11 mouse cellular contexts compared by ENCODE assay signal in genomic region chr17:29330221-29330620, GRCm38 (mm10). TPM values are rescaled to one million over a fixed set of nuclear protein-coding genes. Genes with fewer than 3 reads are reported as not detected.
DNase-seq lines count a peak whose midpoint lies in the region; ATAC-seq and TF ChIP-seq lines count a peak whose summit lies in the region.
"Had no signal": no experiment of that assay in that cellular context is flagged by ENCODE, and none has a peak within 500 bp of the region (broad histone marks: within the 10 kb centered on the region; RNA-seq: fewer than 3 reads in every experiment).

No protein-coding gene starts in this region.

- H3K4me1 ChIP-seq in forebrain, embryonic 16.5 days (replicated peaks; ENCODE audit: control insufficient read depth, insufficient read depth, low read length) = peaks cover 18% of the 10 kb centered on the region
- peaks cover 12% of the 10 kb centered on the region for H3K4me1 ChIP-seq in midbrain, postnatal 0 days (ENCODE audit: insufficient read depth, low read length)

- H3K36me3 ChIP-seq in forebrain, embryonic 16.5 days (ENCODE audit: control insufficient read depth, insufficient read depth) = peaks cover 23% of the 10 kb centered on the region
- H3K36me3 ChIP-seq in midbrain, postnatal 0 days (ENCODE audit: insufficient read depth, low read length) = peaks cover 37% of the 10 kb centered on the region

- WGBS in forebrain, embryonic 16.5 days = 83% methylated on average over 3 of the region's 3 CpGs
- 84% methylated on average over 3 of the region's 3 CpGs for WGBS in midbrain, postnatal 0 days

- DNase-seq in gastrocnemius, adult 2 months = no peak
- no peak for DNase-seq in gastrocnemius, adult 8-10 months (ENCODE audit: low spot score in 2 of 2)
- DNase-seq in kidney, postnatal 10 days = peak; percentile 8
- no peak for DNase-seq in kidney, adult 9 months
- no peak for DNase-seq in midbrain, postnatal 0 days (ENCODE audit: low spot score)
- no peak for DNase-seq in left cerebral cortex, postnatal 4 days
- DNase-seq: lung, adult 18-20 months; thymus, adult 18-20 months had no signal

- no peak overlapping the region for H3K4me3 ChIP-seq in gastrocnemius, adult 2 months
- no peak overlapping the region for H3K4me3 ChIP-seq in forebrain, embryonic 16.5 days (replicated peaks; ENCODE audit: low read length)
- H3K4me3 ChIP-seq in midbrain, postnatal 0 days (ENCODE audit: low read depth, low read length) = no peak overlapping the region
- H3K4me3 ChIP-seq: neural tube, embryonic 12.5 days had no signal

- TF ChIP-seq CTCF in gastrocnemius, adult 2 months (IDR thresholded peaks at IDR 0.05) = no peak
- TF ChIP-seq CTCF in midbrain, postnatal 0 days (IDR thresholded peaks at IDR 0.05) = no peak

- no peak overlapping the region for H3K9ac ChIP-seq in forebrain, embryonic 16.5 days (replicated peaks; ENCODE audit: low read depth, low read length)
- H3K9ac ChIP-seq in midbrain, postnatal 0 days (replicated peaks; ENCODE audit: low read length, poor library complexity, severe bottlenecking) = no peak overlapping the region
- H3K9ac ChIP-seq: neural tube, embryonic 12.5 days had no signal

- H3K27me3 ChIP-seq in forebrain, embryonic 16.5 days (replicated peaks; ENCODE audit: control insufficient read depth, insufficient read depth, low read length) = no peaks in the 10 kb centered on the region
- no peaks in the 10 kb centered on the region for H3K27me3 ChIP-seq in midbrain, postnatal 0 days (ENCODE audit: insufficient read depth, low read length)

- intact Hi-C loops in gastrocnemius, adult 2 months (cut with DNase I) = loop anchor here (5.0 kb wide), 1 partner anchor 58 kb away; no protein-coding TSS in a partner anchor
- intact Hi-C loops in left cerebral cortex, postnatal 4 days (cut with DNase I) = no loop called here

- ATAC-seq in forebrain, embryonic 16.5 days = no peak
- no peak for ATAC-seq in midbrain, postnatal 0 days (ENCODE audit: low FRiP score)

- H3K27ac ChIP-seq in gastrocnemius, adult 2 months = peak overlapping the region; percentile 77
- peak overlapping the region; percentile 68 for H3K27ac ChIP-seq in forebrain, embryonic 16.5 days (ENCODE audit: low read length)
- 0 out of 2 replicates have a peak overlapping the region, but pooled peaks have one; percentile 26 for H3K27ac ChIP-seq in midbrain, postnatal 0 days (ENCODE audit: low read depth, low read length)
- H3K27ac ChIP-seq: neural tube, embryonic 12.5 days had no signal

- no peaks in the 10 kb centered on the region for H3K9me3 ChIP-seq in forebrain, embryonic 16.5 days (ENCODE audit: control insufficient read depth, low read length)
- no peaks in the 10 kb centered on the region for H3K9me3 ChIP-seq in midbrain, postnatal 0 days (ENCODE audit: low read length)
- H3K9me3 ChIP-seq: G1E; neural tube, embryonic 12.5 days had no signal

- no peak overlapping the region for H3K4me2 ChIP-seq in forebrain, embryonic 16.5 days (ENCODE audit: low read length)
- no peak overlapping the region for H3K4me2 ChIP-seq in midbrain, postnatal 0 days (ENCODE audit: low read depth, low read length, poor library complexity, severe bottlenecking)
- H3K4me2 ChIP-seq: neural tube, embryonic 12.5 days had no signal

RNA-seq across cellular contexts. Expression of gene Pi16, which starts 12.7 kb away (rescaled TPM):
- 10 to 100 TPM; 21.9 to 52.6 TPM for total RNA-seq in gastrocnemius, adult 2 months (2021)
- total RNA-seq in gastrocnemius, adult 8-10 months (2022) = 10 to 100 TPM; 12.3 to 27.4 (median 16.7) TPM
- 1.2 and 2.0 TPM in 2 replicates for polyA plus RNA-seq in forebrain, embryonic 16.5 days (2015; fragmentation: Nextera tagmentation; extraction: Ambion mirVana)
- total RNA-seq in midbrain, postnatal 0 days (2014; rRNA removed) = 4.3 and 4.6 TPM in 2 replicates
- 3.3 and 4.0 TPM in 2 replicates for polyA plus RNA-seq in midbrain, postnatal 0 days (2015; fragmentation: Nextera tagmentation; extraction: Ambion mirVana)
- total RNA-seq in left cerebral cortex, postnatal 4 days (2021) = 1 to 10 TPM; 1.4 to 2.0 TPM

RNA-seq across cellular contexts. Expression of gene Mtch1, which starts 17.5 kb away (rescaled TPM):
- 100 to 1,000 TPM in 1 of 2 experiments, 10 to 100 TPM in 1; 78.5 to 109 TPM for total RNA-seq in gastrocnemius, adult 2 months (2021)
- total RNA-seq in gastrocnemius, adult 8-10 months (2022) = 10 to 100 TPM; 74.1 to 82.3 (median 80.3) TPM
- 417 and 434 TPM in 2 replicates for polyA plus RNA-seq in forebrain, embryonic 16.5 days (2015; fragmentation: Nextera tagmentation; extraction: Ambion mirVana)
- total RNA-seq in midbrain, postnatal 0 days (2014; rRNA removed) = 605 and 625 TPM in 2 replicates
- polyA plus RNA-seq in midbrain, postnatal 0 days (2015; fragmentation: Nextera tagmentation; extraction: Ambion mirVana) = 510 and 517 TPM in 2 replicates
- total RNA-seq in left cerebral cortex, postnatal 4 days (2021) = 100 to 1,000 TPM; 489 to 514 TPM

RNA-seq across cellular contexts. Expression of gene Fgd2, which starts 30.5 kb away (rescaled TPM):
- total RNA-seq in gastrocnemius, adult 2 months (2021) = 1 to 10 TPM in 1 of 2 experiments, under 1 TPM in 1; 0.74 to 1.1 TPM
- total RNA-seq in gastrocnemius, adult 8-10 months (2022) = 1 to 10 TPM in 1 of 4 experiments, under 1 TPM in 3; 0.38 to 1.0 (median 0.67) TPM
- polyA plus RNA-seq in forebrain, embryonic 16.5 days (2015; fragmentation: Nextera tagmentation; extraction: Ambion mirVana) = 5.5 and 9.7 TPM in 2 replicates
- total RNA-seq in midbrain, postnatal 0 days (2014; rRNA removed) = 13.4 and 27.3 TPM in 2 replicates
- 14.4 and 16.5 TPM in 2 replicates for polyA plus RNA-seq in midbrain, postnatal 0 days (2015; fragmentation: Nextera tagmentation; extraction: Ambion mirVana)
- total RNA-seq in left cerebral cortex, postnatal 4 days (2021) = 1 to 10 TPM; 4.5 to 6.4 TPM

Comparison
In these comparisons a context has a peak if more than half of its experiments do, and no peak if none do; other contexts are left out.
1. H3K27ac ChIP-seq: peak in every context shown above with its lines; median percentile 77 in gastrocnemius, adult 2 months; 68 in forebrain, embryonic 16.5 days; 26 in midbrain, postnatal 0 days.